Mouse (Mus musculus) cortical plate, adult 2 months (tissue): ENCODE measurements around the gene Vegfa.

Source experiments
- CTCF ChIP-seq: fragments of 200-500 bp; IDR thresholded peaks from 2 replicates; pipeline ENCODE4 v1.5.1; 2011; ENCODE audit warnings: mild to moderate bottlenecking, control low read depth, low read length; ENCODE audit not compliant: insufficient read depth; ENCODE audit errors: extremely low read depth
- POLR2A ChIP-seq: fragments of 200-500 bp; IDR thresholded peaks from 2 replicates; pipeline ENCODE4 v1.6.1; 2011; ENCODE audit warnings: mild to moderate bottlenecking, low read length, control low read depth; ENCODE audit not compliant: insufficient read depth; ENCODE audit errors: extremely low read depth

GRCm38 (mm10) chr17:46033607-46034006 lies 1.4 kb upstream of the Vegfa start:
- TF ChIP-seq CTCF (no peak), POLR2A (no peak)
